Mouse (Mus musculus) ES-Bruce4 (cell line): ENCODE results near the gene Galnt6. TPM values are rescaled to one million over a fixed set of nuclear protein-coding genes. Genes with fewer than 3 reads are reported as not detected.

Experiments
- H3K27ac ChIP-seq: 2 replicates; pipeline ENCODE4 v1.5.1; 2012; ENCODE audit warnings: low read length, inconsistent platforms; ENCODE audit not compliant: insufficient read depth
- H3K27me3 ChIP-seq: 2 replicates; pipeline ENCODE4 v1.6.1; 2012; ENCODE audit warnings: mild to moderate bottlenecking, low read length, inconsistent platforms; ENCODE audit not compliant: control insufficient read depth, poor library complexity, insufficient read depth, severe bottlenecking
- H3K36me3 ChIP-seq: 2 replicates; pipeline ENCODE4 v1.6.1; 2012; ENCODE audit warnings: inconsistent platforms, mild to moderate bottlenecking, low read length, moderate library complexity; ENCODE audit not compliant: control insufficient read depth, poor library complexity, insufficient read depth, severe bottlenecking
- H3K4me1 ChIP-seq: one replicate; pipeline ENCODE4 v1.8.1; 2011; ENCODE audit warnings: low read length; ENCODE audit not compliant: control insufficient read depth, insufficient read depth
- H3K4me3 ChIP-seq: 2 replicates; pipeline ENCODE4 v1.5.1; 2011; ENCODE audit warnings: low read depth, mild to moderate bottlenecking, low read length
- H3K9ac ChIP-seq: 2 replicates; pipeline ENCODE4 v1.6.1; 2012; ENCODE audit warnings: low read depth, mild to moderate bottlenecking, inconsistent platforms; ENCODE audit not compliant: poor library complexity, severe bottlenecking
- H3K9me3 ChIP-seq: replicated peaks from 2 replicates; pipeline ENCODE4 v1.6.1; 2012; ENCODE audit warnings: mild to moderate bottlenecking, low read length, inconsistent platforms; ENCODE audit not compliant: control insufficient read depth, poor library complexity, insufficient read depth, severe bottlenecking
- CTCF ChIP-seq: IDR thresholded peaks from one replicate; pipeline ENCODE4 v1.8.1; 2011; ENCODE audit warnings: low read depth, low read length
- EP300 ChIP-seq: IDR thresholded peaks from 2 replicates; pipeline ENCODE4 v1.6.1; 2011; ENCODE audit warnings: low read depth, low read length; ENCODE audit not compliant: insufficient read depth
- POLR2A ChIP-seq: IDR thresholded peaks from one replicate; pipeline ENCODE4 v1.8.1; 2011; ENCODE audit warnings: low read length; ENCODE audit not compliant: insufficient read depth
- polyA plus RNA-seq: library from polyadenylated mRNA; stranded (reverse); fragments of >200 nt; gene quantifications from 2 replicates; pipeline ENCODE4 v1.2.4, GENCODE M21; 2011; ENCODE audit warnings: low read depth; ENCODE audit not compliant: missing spikeins, insufficient read depth, insufficient read length

Gene Galnt6
- polyA plus RNA-seq, 1 experiment = 28.1 TPM

GRCm38 (mm10) chr15:100748584-100748983, 19.4 kb upstream of the Galnt6 start:
- no peaks in the 10 kb centered on the region for H3K36me3 ChIP-seq
- no peak for TF ChIP-seq CTCF
- H3K9ac ChIP-seq = no peak overlapping the region

GRCm38 (mm10) chr15:100747121-100747963, 18.2 kb upstream of the Galnt6 start:
- Histone ChIP-seq H3K36me3 (no peaks in the 10 kb centered on the region), H3K9me3 (no peaks in the 10 kb centered on the region), H3K4me3 (peak overlapping the region; percentile 16; the same call in 1 of the 2 replicates), H3K27me3 (no peaks in the 10 kb centered on the region), H3K9ac (no peak overlapping the region; the same call in 1 of the 2 replicates), H3K27ac (no peak overlapping the region), H3K4me1 (peaks cover 4% of the 10 kb centered on the region)
- TF ChIP-seq CTCF (no peak), POLR2A (no peak), EP300 (no peak)

More at GRCm38 (mm10) chr15:100748584-100748983, 19.4 kb upstream of the Galnt6 start:
- peaks cover 4% of the 10 kb centered on the region for H3K4me1 ChIP-seq
- no peaks in the 10 kb centered on the region for H3K27me3 ChIP-seq
- no peak overlapping the region for H3K27ac ChIP-seq
- no peak overlapping the region for H3K4me3 ChIP-seq
- H3K9me3 ChIP-seq = no peaks in the 10 kb centered on the region

- H3K36me3 ChIP-seq = no peaks in the 10 kb centered on the region
- no peaks in the 10 kb centered on the region for H3K9me3 ChIP-seq
- no peak overlapping the region for H3K9ac ChIP-seq
- H3K27me3 ChIP-seq = no peaks in the 10 kb centered on the region
- H3K4me3 ChIP-seq = no peak overlapping the region
- no peak overlapping the region for H3K27ac ChIP-seq
- H3K4me1 ChIP-seq = peaks cover 4% of the 10 kb centered on the region
- TF ChIP-seq POLR2A (no peak), CTCF (no peak), EP300 (no peak)
Observed at GRCm38 (mm10) chr15:100746478-100747120, 17.4 kb upstream of the Galnt6 start.

- TF ChIP-seq EP300 = no peak
- TF ChIP-seq CTCF = no peak
- TF ChIP-seq POLR2A = no peak
- Histone ChIP-seq H3K36me3 (no peaks in the 10 kb centered on the region), H3K4me3 (no peak overlapping the region), H3K27ac (no peak overlapping the region), H3K9ac (no peak overlapping the region), H3K27me3 (no peaks in the 10 kb centered on the region), H3K4me1 (no peaks in the 10 kb centered on the region), H3K9me3 (no peaks in the 10 kb centered on the region)
Observed at GRCm38 (mm10) chr15:100743238-100743637, 14.1 kb upstream of the Galnt6 start.

- Histone ChIP-seq H3K4me3 (no peak overlapping the region), H3K4me1 (no peaks in the 10 kb centered on the region), H3K9me3 (no peaks in the 10 kb centered on the region), H3K27me3 (no peaks in the 10 kb centered on the region), H3K9ac (no peak overlapping the region), H3K27ac (no peak overlapping the region), H3K36me3 (no peaks in the 10 kb centered on the region)
- no peak for TF ChIP-seq POLR2A
- no peak for TF ChIP-seq EP300
- TF ChIP-seq CTCF = no peak
Observed at GRCm38 (mm10) chr15:100739442-100739841, 10.3 kb upstream of the Galnt6 start.

- TF ChIP-seq CTCF = no peak
Observed at GRCm38 (mm10) chr15:100738351-100738781, 9.2 kb upstream of the Galnt6 start.

More at GRCm38 (mm10) chr15:100738351-100738781, 9.2 kb upstream of the Galnt6 start:
- H3K9ac ChIP-seq = no peak overlapping the region
- H3K4me3 ChIP-seq = no peak overlapping the region
- no peaks in the 10 kb centered on the region for H3K27me3 ChIP-seq
- H3K9me3 ChIP-seq = no peaks in the 10 kb centered on the region
- no peaks in the 10 kb centered on the region for H3K36me3 ChIP-seq
- no peaks in the 10 kb centered on the region for H3K4me1 ChIP-seq
- H3K27ac ChIP-seq = no peak overlapping the region
